Mouse (Mus musculus) kidney, postnatal 14 days (tissue): ENCODE results near the gene Kif17.
"Not testable (repeated sequence)": the region's sequence is repeated elsewhere in the genome, so short reads cannot be mapped to it uniquely, and the experiment has no call there.

Source experiments
- DNase-seq: peaks from one replicate; pipeline ENCODE4 v3.0.0; 2022; ENCODE audit warnings: mixed read lengths

The Kif17 gene

DNA sequence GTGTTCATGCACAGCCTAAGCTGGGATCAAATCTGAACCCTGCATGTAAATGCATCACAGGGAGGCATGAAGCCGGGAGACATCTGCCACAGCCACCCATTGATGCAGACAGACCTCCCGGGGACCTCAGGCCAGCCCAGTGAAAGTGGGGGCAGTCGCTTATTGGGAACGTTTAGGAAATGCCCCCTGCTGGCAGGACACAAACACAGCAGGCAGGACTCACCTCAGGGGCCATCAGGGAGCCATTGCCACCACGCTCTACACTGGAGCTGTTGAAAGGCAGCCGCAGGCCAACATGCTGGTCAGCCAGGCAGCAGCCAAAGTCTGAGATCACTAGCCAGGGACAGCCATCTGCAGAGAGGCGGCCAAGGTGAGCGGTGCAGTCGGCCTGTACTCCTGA, 65.5 kb downstream of the Kif17 start:
- no peak for DNase-seq

DNA sequence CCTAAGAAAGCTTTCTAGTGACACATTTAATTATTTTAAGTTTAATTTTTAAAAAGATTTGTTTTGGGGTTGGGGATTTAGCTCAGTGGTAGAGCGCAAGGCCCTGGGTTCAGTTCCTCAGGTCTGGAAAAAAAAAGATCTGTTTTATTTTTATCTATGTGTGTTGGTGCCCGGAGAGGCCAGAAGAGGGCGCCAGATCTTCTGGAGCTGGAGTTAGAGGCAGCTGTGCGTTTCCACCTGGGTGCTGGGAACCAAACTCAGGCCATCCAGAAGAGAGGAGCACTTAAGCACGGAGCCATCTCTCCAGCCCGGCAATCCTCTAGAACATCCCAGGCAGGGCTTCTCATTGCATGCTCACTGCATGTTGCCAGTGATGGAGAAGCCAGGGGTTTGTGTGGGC, 66.1 kb downstream of the Kif17 start:
- DNase-seq = no peak

DNA sequence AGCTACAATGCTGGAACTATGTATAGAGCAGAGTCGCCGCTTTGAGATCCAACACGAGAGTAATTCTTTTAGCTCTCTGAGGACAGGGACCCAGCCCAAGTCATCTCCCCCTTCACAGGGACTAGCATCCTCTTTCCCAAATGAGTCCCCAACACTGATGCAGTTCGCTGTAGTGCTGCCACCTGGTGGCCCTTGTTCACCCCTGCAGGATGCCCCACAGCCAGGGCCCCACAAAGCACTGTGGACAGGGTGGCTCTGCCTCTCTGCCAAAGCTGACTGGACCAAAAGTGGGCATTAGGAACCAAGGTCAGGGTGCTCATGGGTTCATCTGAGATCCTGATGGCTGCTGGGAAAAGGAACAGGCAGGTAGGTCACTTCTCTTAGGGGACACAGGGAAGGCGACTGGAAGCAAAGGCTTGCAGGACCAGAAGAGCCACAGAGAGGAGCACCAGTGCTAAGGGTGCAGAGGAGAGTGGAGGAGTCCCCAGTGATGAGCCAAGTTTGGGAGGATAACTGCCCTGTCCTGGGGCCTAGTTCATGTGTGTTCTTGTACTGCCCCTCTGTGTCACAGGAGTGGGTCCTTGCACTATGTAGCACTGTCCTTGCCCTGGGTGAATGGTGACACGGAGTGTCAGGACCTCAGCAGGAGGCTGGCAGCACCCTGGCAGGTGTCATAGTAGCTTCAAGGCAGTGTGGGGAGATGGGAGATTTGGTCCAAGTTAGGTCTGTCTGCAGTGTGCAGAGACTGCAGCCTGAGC, 68.5 kb downstream of the Kif17 start:
- peak; percentile 58 for DNase-seq

DNA sequence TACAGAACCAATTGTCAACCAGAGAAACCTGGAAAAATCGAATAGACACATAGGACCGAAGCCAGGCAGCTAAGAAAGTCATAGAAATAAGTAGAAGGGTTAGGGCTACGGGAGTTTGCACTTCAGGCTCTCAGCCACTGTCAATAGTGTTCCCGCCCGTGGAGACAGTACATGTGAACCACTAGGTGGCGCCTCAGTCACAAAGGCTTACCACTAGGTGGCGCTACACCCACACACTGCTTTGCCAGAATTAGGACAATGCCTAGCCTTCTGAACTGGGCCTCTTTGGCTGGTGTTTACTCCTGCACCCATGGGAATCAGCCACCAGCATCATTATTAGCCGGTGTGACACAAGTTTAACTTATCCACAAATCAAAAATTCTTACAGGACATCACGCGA, 69.3 kb downstream of the Kif17 start:
- DNase-seq = peak; percentile 89

DNA sequence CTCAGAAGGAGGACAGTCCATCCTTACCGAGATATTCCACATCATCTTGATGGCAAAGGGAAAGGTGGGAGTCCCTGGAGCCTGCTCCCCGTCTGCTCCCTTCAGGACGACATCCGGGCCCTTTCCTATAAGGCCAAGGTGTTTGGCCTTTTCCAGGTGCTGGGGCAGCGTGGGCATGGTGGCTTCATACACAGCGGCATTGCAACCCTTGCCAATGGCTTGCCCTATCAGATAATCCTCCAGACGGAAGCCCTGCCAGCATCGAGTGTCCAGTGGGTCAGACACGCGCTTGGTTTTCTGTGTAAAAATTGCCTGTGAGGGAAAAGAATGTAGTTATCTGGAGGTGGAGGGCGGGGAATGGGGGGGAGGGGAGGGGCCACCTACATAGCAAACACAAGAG, 70.5 kb downstream of the Kif17 start:
- DNase-seq = no peak

DNA sequence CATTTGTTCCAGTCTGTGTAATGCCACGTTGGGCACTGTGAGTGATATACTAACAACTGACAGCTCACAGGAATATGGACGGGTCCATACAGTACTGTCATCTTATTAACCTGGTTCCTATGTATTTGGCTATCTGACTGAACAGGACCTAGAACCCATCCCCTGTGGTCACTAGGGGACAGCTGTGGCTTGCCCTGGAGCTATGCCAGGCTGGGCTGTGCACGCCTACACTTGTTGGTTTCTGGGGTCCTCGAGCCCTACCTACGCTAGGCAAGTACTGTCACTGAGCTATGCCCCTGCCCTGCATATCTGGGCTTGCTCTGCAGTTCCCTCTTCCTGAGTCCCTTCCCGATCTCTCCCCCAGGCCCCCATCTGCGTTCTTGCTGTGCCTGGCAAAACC, 71.3 kb downstream of the Kif17 start:
- DNase-seq = no peak

DNA sequence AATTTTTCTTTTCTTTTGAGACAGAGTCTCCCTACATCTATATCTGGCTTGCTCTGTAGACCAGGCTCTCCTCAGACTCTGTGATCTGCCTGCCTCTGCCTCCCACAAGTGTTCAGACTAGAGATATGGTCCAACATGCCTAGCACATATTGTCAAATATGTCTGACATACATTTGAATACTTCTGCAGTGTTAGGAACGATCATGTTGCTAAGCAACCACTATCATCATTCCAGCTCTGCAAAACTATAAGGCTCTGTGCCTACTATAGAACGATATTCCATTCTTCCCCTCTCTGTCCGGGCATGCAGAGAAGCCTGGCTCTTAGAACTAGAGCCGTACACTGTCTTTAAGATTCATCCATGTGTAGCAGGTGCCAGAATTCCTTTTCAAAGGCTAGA, 72.5 kb downstream of the Kif17 start:
- no peak for DNase-seq

DNA sequence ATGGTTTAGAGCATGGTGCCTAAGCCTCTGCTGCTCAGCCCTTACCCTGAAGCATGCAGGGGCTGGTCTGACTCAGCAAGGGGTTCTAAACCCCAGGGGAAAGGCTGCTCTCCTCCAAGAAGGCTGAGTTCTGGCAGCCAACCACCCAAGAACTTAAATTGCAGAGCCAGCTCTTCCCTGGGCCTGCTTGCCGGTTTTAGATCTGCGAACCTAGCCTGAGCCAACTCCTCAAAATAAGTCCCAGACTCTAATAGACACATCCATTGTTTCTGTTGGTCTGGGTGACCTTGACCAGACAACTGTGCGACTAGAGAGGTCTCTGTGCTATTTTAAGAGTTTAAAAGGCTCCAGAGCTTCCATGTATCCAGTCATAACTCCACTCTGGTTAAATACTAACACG, 73.5 kb downstream of the Kif17 start:
- DNase-seq = no peak

DNA sequence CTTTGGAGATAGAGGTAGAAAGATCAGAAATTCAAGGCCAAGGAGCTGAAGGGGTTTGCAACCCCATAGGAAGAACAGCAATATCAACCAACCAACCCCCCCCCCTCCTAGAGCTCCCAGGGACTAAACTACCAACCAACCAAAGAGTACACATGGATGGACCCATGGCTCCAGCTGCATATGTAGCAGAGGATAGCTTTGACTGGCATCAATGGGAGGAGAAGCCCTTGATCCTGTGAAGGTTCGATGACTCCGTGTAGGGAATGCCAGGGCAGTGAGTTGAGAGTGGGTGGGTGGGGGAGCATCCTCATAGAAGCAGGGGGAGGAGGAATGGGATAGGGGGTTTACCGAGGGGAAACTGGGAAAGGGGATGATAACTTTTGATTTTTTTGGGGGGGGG, 74.2 kb downstream of the Kif17 start:
- DNase-seq = no peak

DNA sequence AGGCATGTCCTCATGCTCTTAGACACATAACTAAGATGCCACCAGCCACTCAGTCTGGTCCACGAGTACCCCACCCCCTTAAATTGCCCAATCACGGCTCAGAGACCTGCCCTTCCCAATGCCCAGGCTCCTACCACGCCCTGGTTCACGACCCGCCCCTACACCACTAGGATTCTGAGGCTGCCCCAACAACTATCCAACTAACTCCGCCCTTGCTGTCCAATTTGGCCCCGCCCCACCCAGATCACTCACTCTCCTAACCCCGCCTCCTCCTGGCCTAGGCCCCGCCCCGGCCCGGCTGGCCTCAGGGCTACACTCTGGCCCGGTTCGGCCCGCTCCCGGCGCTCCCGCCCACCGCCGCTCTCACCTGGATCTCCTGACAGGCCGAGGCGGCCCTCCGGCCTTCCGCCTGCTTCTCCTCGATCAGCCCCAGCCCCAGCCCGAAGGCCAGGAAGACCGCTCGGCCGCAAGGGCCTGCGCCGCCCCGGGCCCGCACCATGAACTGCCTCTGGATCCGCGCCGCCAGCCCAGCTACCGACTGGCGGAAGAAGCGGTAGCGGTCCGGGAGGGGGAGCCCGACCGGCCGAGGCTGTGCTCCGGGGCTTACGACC, 75.3 kb downstream of the Kif17 start:
- peak; percentile 98 for DNase-seq

DNA sequence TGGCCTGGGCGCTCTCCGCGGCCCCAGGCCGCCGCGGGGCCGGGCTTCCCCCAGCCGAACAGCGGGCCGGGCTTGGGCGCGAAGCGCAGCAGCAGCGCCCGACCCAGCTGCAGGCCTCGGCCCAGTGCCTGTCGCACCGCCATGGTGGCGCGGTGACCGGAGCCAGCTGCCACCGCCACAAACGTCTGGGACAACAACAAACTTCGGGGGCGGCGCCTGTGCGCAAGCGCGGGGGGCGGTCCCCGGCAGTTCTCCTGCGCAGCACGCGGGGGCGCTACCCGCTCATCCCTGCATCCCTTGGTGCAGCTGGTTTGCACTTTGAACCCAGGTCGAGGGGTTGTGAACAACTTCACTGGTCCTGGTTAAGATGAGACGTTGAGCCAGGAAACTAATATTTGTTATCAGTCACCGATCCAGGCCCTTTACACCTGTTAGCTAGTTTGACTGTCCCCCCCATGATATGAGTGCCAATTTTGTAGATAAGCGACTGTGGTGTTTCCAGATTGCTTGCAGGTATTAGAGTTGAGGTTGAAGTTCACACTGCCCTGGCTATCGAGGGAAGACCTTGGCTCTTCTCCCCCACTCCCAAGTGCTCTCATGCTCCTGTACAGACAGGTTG, 76.0 kb downstream of the Kif17 start, which contains the start of gene Pink1:
Pink1 (minus strand) TSS at position 231 of the 619 bp plus-strand sequence.
- peak; percentile 96 for DNase-seq

DNA sequence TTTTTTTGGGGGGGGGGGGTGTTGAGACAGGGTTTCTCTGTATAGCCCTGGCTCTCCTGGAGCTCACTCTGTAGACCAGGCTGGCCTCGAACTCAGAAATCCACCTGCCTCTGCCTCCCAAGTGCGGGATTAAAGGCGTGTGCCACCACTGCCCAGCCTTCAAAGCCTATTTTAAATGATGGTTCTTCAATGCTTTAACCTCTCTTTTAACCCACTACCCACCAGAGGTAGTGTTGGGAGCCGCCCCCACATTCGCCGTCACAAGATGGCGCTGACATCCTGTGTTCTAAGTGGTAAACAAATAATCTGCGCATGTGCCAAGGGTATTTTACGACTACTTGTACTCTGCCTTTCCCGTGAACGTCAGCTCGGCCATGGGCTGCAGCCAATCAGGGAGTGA, 76.9 kb downstream of the Kif17 start:
- not testable (repeated sequence) for DNase-seq

DNA sequence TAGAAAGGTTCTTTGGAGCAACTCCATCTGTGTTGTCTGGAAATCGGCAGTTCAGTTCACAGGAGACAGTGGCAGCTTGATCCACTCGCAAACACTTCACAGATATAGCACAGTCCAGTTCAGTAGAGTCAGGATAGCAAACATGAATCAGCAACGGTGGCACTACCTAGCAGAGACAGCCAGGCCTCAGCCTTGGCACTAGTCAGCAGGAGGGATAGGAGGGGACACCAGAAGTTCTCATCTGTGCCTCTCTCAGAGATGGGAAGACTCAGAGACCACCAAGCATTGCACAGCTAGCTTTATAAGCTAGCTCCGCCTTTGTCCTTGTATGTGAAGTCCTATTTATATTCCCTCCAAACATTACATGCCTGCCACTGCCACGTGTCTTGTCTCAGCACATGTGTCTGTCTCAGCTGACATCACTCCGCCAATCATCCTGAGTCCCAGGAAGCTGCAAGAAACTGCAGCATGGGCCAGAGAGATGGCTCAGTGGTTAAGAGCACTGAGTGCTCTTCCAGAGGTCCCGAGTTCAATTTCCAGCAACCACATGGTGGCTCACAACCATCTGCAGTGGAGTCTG, 77.7 kb downstream of the Kif17 start:
- no peak for DNase-seq

DNA sequence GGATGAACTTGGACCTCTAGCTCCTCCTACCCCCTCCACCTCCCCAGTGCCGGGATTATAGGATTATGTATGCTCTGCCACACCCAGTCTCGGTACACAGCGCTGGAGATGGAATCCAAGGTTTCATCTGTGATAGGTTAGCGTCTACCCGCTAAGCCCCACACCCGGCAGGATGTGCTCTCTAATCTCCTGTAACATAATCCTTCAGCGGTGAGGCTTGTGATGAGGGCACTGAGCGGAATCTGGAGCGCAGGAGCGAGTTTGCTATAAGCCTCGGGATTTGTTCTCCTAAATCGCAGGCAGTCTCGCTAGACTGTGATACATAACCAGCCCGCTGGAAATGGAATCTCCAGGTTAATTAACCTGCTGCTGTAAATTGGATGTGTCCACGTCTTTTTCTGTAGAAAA, 80.0 kb downstream of the Kif17 start:
- DNase-seq = no peak

DNA sequence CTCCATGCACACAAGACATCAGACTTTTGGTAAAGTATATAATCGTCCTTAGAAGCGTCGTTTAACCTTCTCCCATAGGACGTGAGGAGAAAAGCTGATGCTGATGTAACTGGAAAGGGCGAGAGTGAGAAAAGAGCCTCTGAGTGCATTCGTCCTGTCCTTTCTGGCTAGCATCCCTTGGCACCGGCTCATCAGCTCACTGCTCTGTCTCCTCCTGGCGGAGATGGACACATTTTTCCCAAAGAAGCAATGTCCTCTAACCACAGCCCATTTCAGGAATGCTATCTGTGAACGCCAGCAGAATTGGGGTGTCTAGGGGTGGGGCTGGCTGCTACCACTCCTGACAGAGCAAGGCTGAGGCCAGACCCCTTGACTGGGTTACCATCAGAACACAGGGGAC, 81.4 kb downstream of the Kif17 start:
- DNase-seq = no peak

DNA sequence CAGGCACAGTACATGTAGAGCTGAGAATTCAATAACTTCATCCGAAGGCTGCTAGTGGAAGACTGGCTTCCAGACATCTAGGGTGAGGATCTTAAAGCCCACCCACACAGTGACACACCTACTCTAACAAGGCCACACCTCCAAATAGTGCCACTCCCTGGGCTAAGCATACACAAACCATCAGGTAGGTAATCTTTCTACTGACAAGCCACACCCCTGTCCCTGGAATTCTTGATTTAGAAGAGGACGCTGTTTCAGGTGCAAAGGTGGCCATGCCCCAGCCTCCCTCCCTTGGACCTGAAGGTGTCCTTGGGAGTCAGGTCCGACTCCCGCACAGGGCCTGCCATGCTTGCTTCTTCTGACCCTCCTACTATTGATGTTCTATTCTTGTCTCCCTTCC, 82.9 kb downstream of the Kif17 start:
- DNase-seq = no peak

DNA sequence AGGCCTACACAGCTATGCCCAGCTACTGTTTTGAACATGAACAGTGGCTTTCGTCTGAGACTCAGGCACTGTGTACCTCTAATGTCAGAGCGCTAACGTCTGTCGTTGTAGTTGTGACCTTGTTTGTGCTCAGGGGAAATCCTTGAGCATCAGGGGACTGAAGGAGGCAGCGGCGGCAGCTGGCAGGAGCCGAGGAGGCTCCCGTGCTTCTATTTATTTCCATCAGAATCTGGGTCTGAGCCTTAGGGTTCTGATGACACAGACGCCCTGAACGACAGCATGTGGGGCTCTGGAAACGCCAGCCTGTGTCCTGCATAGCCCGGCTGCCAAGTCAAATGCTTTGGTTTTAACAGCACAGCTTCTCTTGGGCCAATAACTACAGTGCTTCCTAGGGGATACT, 84.8 kb downstream of the Kif17 start:
- DNase-seq = no peak

DNA sequence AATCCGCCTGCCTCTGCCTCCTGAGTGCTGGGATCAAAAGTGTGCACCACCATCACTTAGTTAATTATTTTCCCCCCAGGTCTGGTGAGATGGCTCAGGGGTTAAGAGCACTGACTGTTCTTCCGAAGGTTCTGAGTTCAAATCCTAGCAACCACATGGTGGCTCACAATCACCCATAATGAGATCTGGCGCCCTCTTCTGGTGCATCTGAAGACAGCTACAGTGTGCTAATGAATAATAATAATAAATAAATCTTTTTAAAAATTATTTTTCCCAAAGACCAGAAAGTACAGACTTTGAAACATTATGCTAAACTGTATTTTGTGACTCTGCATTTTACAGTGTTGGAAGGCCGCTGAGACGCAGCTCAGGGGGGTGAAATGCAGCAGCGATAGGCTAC, 85.4 kb downstream of the Kif17 start:
- DNase-seq = no peak

DNA sequence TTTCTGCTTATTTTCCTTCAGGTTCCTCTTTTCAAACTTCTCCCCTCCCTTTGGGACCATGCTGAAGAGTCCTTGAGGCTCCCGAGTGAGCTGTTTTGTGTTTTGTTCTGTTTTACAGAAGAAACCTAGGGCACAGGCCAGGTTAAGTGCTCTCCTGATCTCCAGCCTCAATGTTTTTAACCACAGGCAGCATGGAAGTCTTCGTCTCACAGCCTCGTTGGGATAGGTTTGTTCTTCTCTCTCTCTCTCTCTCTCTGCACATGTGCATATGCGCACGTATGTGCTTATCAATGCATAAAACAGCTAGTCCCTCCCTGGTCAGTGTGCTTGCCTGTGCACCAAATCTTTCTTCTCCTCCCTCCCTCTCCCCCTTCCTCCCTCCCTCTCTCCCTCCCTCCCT, 86.6 kb downstream of the Kif17 start:
- DNase-seq = no peak

DNA sequence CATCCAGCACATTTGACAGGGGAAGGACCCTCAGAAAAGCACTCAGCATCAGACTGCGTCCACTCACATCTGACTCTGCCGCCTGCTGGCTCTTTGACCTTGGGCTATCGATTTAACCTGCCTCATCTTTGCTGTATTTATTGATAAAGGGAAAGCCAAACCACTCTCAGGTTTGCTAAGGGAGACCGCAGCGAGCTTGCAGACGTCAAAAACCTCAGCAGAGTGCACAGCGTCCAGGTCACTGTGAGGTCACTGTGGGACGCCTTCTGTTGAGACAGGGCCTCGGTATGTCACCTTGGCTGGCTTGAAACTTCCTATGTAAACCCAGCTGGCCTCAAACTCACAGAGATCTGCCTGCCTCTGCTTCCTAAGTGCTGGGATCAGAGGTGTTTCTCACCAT, 87.1 kb downstream of the Kif17 start:
- DNase-seq = no peak

DNA sequence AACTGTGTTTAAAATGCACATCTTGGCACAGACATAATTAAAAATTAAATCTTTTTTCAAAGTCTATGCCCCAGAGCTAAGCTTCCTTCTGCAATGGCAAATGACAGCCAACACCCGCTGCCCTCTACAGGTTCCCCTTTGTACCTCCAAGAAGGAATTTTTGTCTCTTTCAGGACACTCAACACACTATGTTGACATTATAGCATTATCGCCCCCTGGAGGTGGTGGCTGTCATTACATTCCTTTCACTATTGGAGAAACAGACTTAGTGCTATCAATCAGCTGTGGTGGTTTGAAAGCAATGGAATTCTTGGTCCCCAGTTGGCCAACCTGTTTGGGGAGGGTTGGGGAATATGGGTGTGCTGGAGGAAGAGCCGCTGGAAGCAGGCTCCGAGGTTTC, 89.7 kb downstream of the Kif17 start:
- peak; percentile 56 for DNase-seq

DNA sequence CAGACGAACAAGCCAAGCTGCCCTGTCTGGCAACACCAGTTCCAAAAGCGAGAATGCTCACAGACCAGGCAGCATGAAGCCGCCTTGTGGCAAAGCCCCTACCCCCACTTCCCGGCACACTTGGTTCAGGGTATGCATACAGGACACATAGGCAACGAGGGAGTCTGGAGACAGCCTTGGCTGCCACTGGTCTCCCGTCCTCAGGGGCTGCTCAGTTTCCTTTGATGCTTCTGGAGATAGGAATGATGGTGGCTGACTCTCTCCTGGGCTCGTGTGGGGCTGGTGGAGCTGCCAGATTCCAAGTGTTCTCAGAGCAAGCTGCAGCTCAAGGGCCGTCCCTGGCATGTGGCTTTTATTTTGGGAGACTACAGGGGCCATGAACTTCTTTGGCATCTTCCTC, 91.2 kb downstream of the Kif17 start:
- DNase-seq = no peak

DNA sequence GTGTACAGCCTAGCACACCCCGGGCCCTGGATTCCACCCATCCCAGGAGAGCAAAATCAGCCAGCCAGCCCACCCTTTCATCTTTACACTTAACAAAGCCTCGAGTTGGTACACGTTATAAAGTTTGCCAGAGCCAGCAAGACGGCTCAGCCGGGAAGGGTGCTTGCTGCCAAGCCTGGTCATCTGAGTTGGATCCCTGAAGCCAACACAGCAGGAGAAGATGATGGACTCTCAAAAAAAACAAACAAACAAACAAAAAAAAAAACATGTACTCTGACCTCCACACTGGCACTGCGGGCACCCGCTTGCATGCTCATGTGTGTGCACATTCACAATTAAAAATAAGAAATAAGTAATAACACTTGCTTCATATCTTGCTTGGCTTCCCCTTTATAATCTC, 91.8 kb downstream of the Kif17 start:
- DNase-seq = no peak

DNA sequence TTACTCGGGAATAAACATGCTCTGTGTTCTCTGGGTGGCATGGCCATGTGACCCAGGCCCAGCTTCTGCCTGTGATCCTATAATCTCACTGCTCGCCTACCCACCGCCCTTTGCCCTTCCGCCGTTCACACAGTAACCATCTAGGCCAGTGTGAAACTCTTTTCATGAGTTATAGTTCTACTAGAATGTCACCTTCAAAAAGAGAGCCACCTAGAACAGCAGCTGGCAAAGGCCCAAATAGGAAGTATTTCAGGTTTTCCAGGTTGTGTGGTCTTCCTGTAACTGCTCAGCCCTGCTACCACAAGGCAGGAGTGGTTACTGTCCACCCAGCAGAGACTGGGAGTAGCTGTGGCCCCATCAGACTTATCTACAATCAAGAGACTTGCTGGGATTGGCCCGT, 92.5 kb downstream of the Kif17 start:
- peak; percentile 87 for DNase-seq
